Mouse (Mus musculus): ENCODE results near the gene Tbc1d23. TPM values are rescaled to one million over a fixed set of nuclear protein-coding genes. Genes with fewer than 3 reads are reported as not detected.
A peak's percentile ranks its signal among the peaks of the same experiment; 100 is the strongest.

Gene Tbc1d23
- total and polyA plus RNA-seq, 2 experiments from 2014 or later, result 36.9 to 66.1 TPM

GRCm38 (mm10) chr16:57131544-57131943, 99.8 kb downstream of the Tbc1d23 start:
- 51% methylated on average over 4 of the region's 4 CpGs for WGBS
- Histone ChIP-seq H3K9ac (replicated peaks; ENCODE audit: low read length, poor library complexity, severe bottlenecking) (no peak overlapping the region), H3K4me2 (ENCODE audit: low read depth, low read length, poor library complexity, severe bottlenecking) (no peak overlapping the region), H3K4me1 (ENCODE audit: insufficient read depth, low read length) (0 out of 2 replicates have a peak, but pooled peaks cover 4% of the 10 kb centered on the region), H3K27me3 (ENCODE audit: insufficient read depth, low read length) (no peaks in the 10 kb centered on the region), H3K27ac (ENCODE audit: low read depth, low read length) (no peak overlapping the region), H3K36me3 (ENCODE audit: insufficient read depth, low read length) (peaks cover 7% of the 10 kb centered on the region; the same call in 1 of the 2 replicates), H3K4me3 (ENCODE audit: low read depth, low read length) (no peak overlapping the region), H3K9me3 (ENCODE audit: low read length) (no peaks in the 10 kb centered on the region)
- TF ChIP-seq CTCF (IDR thresholded peaks at IDR 0.05), result no peak
- DNase-seq (ENCODE audit: low spot score) (no peak), ATAC-seq (ENCODE audit: low FRiP score) (no peak)

DNA sequence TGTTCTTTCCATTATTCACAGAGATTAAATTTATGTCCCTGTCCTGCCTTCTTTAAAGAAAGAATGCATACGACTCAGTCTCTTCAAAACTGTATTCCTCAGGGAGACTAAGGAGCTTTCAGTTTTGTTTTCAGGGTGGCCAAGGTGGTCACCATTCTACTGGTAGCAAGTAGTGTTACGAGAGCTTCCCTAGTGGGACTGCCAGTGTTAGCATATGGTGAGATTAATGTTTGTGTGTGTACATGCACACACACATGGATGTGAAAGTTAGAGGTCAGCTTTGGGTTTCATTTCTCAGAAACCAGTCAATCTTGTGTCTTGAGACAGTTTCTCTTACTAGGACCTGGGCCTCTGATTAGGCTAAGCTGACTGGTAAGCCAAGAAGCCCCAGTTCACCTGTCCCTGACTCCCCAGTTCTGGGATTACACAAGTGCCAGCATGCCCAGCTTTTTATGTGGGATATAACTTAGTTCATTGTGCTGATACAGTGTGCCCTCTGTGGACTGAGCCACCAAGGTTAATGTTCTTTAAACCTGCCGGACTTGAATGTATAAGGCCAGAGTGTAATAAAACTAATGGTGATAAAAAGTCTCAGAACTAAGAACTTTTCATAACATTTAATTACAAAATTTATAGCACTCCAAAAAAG, 100.4 kb downstream of the Tbc1d23 start:
- DNase-seq (ENCODE audit: low spot score), result no peak
- no peak overlapping the region for H3K9ac ChIP-seq (replicated peaks; ENCODE audit: low read length, poor library complexity, severe bottlenecking)
- H3K4me1 ChIP-seq (ENCODE audit: insufficient read depth, low read length), result 0 out of 2 replicates have a peak, but pooled peaks cover 4% of the 10 kb centered on the region
- no peak overlapping the region for H3K4me3 ChIP-seq (ENCODE audit: low read depth, low read length)
- TF ChIP-seq CTCF (IDR thresholded peaks at IDR 0.05), result no peak
- H3K27me3 ChIP-seq (ENCODE audit: insufficient read depth, low read length), result no peaks in the 10 kb centered on the region
- ATAC-seq (ENCODE audit: low FRiP score), result no peak
- no peak overlapping the region for H3K27ac ChIP-seq (ENCODE audit: low read depth, low read length)
- H3K4me2 ChIP-seq (ENCODE audit: low read depth, low read length, poor library complexity, severe bottlenecking), result no peak overlapping the region
- WGBS, result 78% methylated on average over 3 of the region's 3 CpGs
- H3K9me3 ChIP-seq (ENCODE audit: low read length), result no peaks in the 10 kb centered on the region
- H3K36me3 ChIP-seq (ENCODE audit: insufficient read depth, low read length), result peaks cover 7% of the 10 kb centered on the region; the same call in 1 of the 2 replicates

DNA sequence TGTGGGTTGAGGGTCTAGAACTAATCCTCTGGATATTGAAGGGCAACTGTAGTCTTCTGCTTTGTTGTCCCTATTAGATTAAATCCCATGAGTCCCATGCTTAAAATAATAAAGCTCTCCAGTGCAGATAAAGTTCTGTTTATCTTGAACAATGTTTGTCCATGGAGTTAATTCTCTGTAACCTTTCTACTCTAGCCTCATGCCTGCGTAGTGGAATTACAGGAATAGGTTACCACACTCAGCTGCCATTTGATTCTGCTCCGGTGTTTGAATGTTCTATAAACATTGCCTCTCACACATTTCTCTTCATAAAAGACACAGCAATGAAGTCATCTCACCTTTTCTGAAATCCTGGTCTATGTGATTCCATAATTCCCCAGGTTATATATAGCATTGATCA, 103.5 kb downstream of the Tbc1d23 start:
- H3K9ac ChIP-seq (replicated peaks; ENCODE audit: low read length, poor library complexity, severe bottlenecking), result no peak overlapping the region
- H3K4me3 ChIP-seq (ENCODE audit: low read depth, low read length), result no peak overlapping the region
- H3K9me3 ChIP-seq (ENCODE audit: low read length), result no peaks in the 10 kb centered on the region
- ATAC-seq (ENCODE audit: low FRiP score) (no peak), DNase-seq (ENCODE audit: low spot score) (no peak)
- TF ChIP-seq CTCF (IDR thresholded peaks at IDR 0.05), result no peak
- no peaks in the 10 kb centered on the region for H3K27me3 ChIP-seq (ENCODE audit: insufficient read depth, low read length)
- WGBS, result 90% methylated on average over 2 of the region's 2 CpGs
- no peaks in the 10 kb centered on the region for H3K36me3 ChIP-seq (ENCODE audit: insufficient read depth, low read length)
- H3K27ac ChIP-seq (ENCODE audit: low read depth, low read length), result no peak overlapping the region
- no peak overlapping the region for H3K4me2 ChIP-seq (ENCODE audit: low read depth, low read length, poor library complexity, severe bottlenecking)
- peaks cover 15% of the 10 kb centered on the region for H3K4me1 ChIP-seq (ENCODE audit: insufficient read depth, low read length)

- WGBS, result 72% methylated on average over 4 of the region's 4 CpGs
Measured at GRCm38 (mm10) chr16:57126268-57126667, 105.0 kb downstream of the Tbc1d23 start.

DNA sequence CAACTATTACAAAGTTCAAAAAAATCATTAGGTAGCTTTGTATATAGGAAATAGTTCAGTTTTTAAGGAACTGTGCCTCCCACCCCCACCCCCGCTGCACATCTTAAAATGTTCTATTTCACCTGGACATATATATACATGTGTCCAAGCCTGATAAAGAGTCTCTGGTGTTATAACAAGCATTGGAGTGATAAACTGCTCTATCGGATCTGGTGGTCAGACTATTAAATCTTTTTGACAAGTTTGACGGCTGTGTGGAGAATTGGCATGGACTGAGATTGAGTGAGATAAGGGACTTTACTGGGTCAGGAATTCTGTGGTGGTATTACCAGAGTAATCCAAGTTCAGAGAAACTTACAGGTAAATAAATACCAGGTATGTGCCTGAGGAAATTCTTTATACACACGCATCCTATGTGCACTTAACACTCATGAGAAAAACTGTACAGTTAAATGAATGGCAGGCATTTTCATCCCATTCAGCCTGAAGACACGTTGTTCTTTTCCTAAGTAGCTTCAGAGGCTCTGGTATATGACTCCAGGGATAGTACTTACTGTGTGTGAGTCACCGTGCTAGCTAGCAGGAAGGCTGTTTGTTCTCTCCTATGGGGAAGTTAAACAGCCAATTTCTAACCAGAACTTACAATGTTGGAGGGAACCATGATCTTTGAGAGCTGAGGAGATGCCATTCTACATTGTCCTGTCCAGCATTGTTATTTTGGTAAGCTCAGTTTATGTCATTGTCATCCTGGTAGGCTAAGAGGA, 108.4 kb downstream of the Tbc1d23 start:
- Histone ChIP-seq H3K9me3 (ENCODE audit: low read length) (no peaks in the 10 kb centered on the region), H3K9ac (replicated peaks; ENCODE audit: low read length, poor library complexity, severe bottlenecking) (peak overlapping the region; percentile 99; the same call in 1 of the 2 replicates), H3K27ac (ENCODE audit: low read depth, low read length) (no peak overlapping the region), H3K27me3 (ENCODE audit: insufficient read depth, low read length) (no peaks in the 10 kb centered on the region), H3K4me1 (ENCODE audit: insufficient read depth, low read length) (peaks cover 12% of the 10 kb centered on the region), H3K4me3 (ENCODE audit: low read depth, low read length) (peak overlapping the region; percentile 99), H3K4me2 (ENCODE audit: low read depth, low read length, poor library complexity, severe bottlenecking) (peak overlapping the region; percentile 61), H3K36me3 (ENCODE audit: insufficient read depth, low read length) (no peaks in the 10 kb centered on the region)
- WGBS, result 61% methylated on average over 6 of the region's 6 CpGs
- no peak for DNase-seq (ENCODE audit: low spot score)
- no peak for TF ChIP-seq CTCF (IDR thresholded peaks at IDR 0.05)
- ATAC-seq (ENCODE audit: low FRiP score), result no peak

More at GRCm38 (mm10) chr16:57126268-57126667, 105.0 kb downstream of the Tbc1d23 start:
- no peak for TF ChIP-seq CTCF (IDR thresholded peaks at IDR 0.05)
- H3K4me1 ChIP-seq (ENCODE audit: insufficient read depth, low read length), result peaks cover 16% of the 10 kb centered on the region
- no peaks in the 10 kb centered on the region for H3K27me3 ChIP-seq (ENCODE audit: insufficient read depth, low read length)
- H3K36me3 ChIP-seq (ENCODE audit: insufficient read depth, low read length), result no peaks in the 10 kb centered on the region
- H3K4me2 ChIP-seq (ENCODE audit: low read depth, low read length, poor library complexity, severe bottlenecking), result no peak overlapping the region
- ATAC-seq (ENCODE audit: low FRiP score) (no peak), DNase-seq (ENCODE audit: low spot score) (no peak)
- H3K4me3 ChIP-seq (ENCODE audit: low read depth, low read length), result no peak overlapping the region
- no peak overlapping the region for H3K27ac ChIP-seq (ENCODE audit: low read depth, low read length)
- no peak overlapping the region for H3K9ac ChIP-seq (replicated peaks; ENCODE audit: low read length, poor library complexity, severe bottlenecking)
- no peaks in the 10 kb centered on the region for H3K9me3 ChIP-seq (ENCODE audit: low read length)
